Mouse (Mus musculus) adrenal gland, postnatal 25 days (tissue): ENCODE data around the gene Mki67. TPM values are rescaled to one million over a fixed set of nuclear protein-coding genes. Genes with fewer than 3 reads are reported as not detected.

ENCODE experiments used
- DNase-seq: peaks from one replicate; pipeline ENCODE4 v3.0.0; 2021; ENCODE audit warnings: mixed read lengths
- long read RNA-seq: library from polyadenylated mRNA; stranded (forward); transcript quantifications from one replicate; pipeline ENCODE4 v2.0.0, GENCODE M21; 2021
- total RNA-seq: library from RNA; stranded (reverse); gene quantifications from 2 replicates; pipeline ENCODE4 v1.2.3, GENCODE M21; 2021

The Mki67 gene
- total RNA-seq = 16.4 and 23.0 TPM in 2 replicates
- long read RNA-seq, partial matches to known transcripts = 1 of 2 reads
- long read RNA-seq, other reads (novel, unspliced or antisense) = 1 of 2 reads

GRCm38 (mm10) chr7:135715642-135716444, at the start of gene Mki67:
Gene Mki67, minus strand, starts transcription at chr7:135716361.
- peak; percentile 23 for DNase-seq

DNA sequence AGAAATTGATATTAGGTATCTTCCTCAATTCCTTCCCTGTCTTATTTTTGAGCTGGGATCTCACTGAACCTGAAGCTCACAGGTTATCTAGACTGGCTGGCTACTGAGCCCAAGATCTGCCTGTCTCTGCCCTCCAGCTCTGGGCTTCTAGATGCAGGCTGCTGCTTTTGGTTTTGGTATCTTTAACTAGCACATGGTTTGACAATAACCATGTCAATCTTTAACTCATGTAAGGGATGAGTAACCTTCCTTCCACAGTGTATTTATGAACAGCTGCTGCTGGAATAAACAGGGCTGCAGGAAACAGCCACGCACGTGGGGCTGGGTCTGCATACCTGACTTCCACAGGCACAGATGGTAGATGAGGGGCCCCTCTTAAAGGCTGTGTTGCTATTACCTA, 47.1 kb upstream of the Mki67 start:
- DNase-seq = no peak

GRCm38 (mm10) chr7:135758754-135759510, 42.8 kb upstream of the Mki67 start:
- DNase-seq = no peak

- no peak for DNase-seq
Observed at GRCm38 (mm10) chr7:135758171-135758570, 42.0 kb upstream of the Mki67 start.

GRCm38 (mm10) chr7:135756984-135757586, 40.9 kb upstream of the Mki67 start:
- DNase-seq = no peak

DNA sequence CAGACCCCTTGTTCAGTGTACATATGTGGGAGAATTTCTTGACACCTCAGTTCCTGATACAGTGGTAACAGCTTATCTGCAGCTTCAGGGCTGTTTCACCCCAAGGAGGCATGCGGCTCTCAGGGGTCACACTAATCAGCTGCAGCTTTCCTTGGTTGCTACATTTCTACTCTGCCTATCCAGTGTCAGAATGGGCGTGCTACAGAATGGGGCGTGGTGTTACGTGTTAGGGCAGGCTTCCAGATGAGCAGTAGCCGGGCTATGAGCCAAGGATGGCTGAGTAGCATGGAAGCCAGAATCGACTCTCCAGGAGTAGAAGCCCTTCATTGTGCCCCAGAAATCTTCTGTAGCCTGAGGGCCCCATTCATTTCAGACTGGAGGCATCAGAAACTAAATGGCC, 32.8 kb upstream of the Mki67 start:
- peak; percentile 18 for DNase-seq

DNA sequence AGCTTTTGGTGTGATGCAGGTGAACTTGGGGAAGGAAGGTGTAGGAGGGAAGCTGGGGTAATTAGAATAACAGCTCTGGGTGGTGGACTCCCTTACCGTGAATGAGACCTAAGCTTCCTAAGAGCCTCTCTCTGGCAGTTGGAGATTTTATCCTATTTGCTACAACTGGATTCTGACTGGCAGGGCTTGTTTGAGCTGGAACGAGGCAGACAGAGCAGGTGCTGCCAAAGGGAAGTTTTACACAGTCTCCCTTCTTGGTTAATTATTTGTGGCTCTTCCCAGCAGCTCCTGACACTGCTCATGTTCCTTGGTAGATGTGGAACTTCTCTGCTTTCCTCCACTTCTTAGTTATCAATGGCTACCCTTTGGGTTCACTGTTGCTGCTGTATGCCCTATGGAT, 30.9 kb upstream of the Mki67 start:
- no peak for DNase-seq

DNA sequence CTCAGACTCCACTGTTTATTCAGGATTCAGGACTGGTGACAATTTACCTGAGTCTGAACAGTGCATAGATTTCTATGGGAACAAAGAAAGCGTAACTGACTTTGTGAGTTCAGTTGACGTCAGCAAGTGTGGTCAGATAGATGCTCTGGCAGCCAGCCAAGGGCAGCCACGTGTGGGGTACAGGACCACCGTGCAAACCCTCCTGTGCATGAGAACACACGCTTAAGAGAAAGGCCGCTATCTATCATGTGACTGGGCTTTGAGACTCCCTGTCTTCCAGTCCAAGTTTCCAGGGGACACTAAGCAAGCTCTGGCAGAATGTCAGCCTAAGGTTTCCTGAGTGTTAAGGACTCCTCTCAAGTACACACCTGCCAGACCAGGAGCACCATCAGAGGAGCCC, 30.4 kb upstream of the Mki67 start:
- no peak for DNase-seq

- DNase-seq = no peak
Observed at GRCm38 (mm10) chr7:135745091-135745490, 28.9 kb upstream of the Mki67 start.

- no peak for DNase-seq
Observed at GRCm38 (mm10) chr7:135740453-135740852, 24.3 kb upstream of the Mki67 start.

DNA sequence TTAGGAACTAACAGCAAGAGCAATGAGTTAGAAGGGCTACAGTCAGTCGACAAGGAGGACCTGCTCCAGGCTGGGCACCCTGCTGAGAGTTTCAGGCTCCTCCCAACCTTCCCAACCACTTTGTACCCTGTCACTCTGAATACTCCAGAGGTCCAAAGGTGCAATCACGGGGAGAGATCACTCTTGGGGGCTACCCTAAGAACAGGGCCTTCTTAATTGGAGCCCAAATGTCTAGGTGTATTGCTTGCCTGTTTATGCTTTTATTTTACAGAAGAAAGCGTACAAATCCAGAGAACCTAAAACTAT, 20.4 kb upstream of the Mki67 start:
- DNase-seq = no peak

DNA sequence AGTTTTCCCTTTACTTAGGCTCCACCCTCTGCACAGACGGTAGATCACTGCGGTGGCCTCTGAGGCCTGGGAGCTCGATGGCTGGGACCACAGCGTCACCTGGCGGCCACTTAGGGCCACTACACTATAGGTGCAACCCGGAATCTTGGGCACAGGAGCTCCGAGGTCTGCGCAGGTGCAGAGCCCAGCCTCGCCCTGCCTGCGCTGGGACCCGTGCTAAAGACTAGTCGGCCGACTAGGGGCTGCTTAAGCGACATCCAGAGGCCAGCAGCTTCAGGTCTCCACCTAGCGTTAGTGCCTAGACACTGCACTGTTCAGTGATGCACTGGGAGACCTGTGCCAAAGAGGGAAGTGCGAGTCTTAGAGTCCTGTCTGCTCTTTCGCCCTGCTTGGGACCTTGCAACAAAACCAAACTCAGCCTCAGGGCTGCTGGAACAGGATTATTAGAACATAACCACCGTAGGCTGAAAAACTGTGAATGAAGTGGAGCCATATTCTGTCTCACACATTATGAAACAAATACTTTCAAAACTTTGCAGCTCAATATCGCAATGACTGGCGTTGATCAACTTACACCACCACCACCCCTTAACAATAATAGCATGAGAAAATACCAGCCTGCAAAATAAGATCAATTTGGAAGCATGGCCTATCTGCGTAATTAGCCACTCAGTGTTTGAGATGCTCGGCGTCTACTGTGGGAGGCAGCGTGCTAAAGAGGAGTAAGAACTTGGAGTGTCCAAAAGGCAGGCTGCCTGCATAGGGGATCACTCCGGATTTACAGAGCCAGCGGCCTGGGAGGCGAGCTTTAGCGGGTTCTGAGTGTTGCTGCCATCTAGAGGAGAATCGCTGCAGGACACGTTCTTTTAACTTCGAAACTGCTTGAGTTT, 19.8 kb upstream of the Mki67 start:
- peak; percentile 76 for DNase-seq

GRCm38 (mm10) chr7:135734911-135735646, 18.9 kb upstream of the Mki67 start:
- no peak for DNase-seq

- no peak for DNase-seq
Observed at GRCm38 (mm10) chr7:135734379-135734778, 18.2 kb upstream of the Mki67 start.

DNA sequence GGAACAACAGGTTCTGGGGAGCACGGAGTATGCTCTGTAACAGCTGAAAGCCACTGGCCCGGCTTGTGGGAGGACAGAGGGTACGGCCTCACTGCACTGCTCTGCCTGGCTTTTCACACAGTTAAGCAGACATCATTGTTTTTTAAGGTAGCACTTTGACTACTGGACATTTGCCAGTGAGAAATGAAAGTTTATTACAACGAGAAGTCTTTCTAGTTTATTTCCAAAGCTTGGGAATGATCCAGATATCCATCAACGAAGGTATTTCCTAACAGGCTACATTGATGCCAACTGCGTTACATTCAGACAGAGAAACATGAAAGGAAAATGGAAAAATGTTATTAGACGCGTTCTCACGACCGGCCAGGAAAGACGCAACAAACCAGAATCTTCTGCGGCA, 11.9 kb upstream of the Mki67 start:
- DNase-seq = no peak

DNA sequence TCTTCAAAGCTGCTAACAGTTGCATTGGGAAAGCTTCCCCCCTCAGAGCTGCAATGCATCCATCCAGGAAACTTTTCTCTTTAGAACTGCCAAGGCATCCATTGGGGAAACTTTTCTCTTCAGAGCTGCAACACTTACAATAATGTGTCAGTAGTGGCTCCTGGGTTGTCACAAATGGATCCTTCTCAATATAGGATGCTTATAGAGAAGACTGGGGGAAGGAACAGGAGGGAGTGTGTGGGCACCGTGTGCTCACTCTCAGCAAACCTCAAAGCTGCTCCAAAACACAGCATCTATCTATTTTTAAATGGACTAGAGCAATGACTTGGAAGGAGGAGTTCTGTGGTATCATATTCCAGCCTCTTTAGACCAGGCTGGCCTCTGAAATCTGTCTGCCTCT, 10.5 kb upstream of the Mki67 start:
- no peak for DNase-seq

DNA sequence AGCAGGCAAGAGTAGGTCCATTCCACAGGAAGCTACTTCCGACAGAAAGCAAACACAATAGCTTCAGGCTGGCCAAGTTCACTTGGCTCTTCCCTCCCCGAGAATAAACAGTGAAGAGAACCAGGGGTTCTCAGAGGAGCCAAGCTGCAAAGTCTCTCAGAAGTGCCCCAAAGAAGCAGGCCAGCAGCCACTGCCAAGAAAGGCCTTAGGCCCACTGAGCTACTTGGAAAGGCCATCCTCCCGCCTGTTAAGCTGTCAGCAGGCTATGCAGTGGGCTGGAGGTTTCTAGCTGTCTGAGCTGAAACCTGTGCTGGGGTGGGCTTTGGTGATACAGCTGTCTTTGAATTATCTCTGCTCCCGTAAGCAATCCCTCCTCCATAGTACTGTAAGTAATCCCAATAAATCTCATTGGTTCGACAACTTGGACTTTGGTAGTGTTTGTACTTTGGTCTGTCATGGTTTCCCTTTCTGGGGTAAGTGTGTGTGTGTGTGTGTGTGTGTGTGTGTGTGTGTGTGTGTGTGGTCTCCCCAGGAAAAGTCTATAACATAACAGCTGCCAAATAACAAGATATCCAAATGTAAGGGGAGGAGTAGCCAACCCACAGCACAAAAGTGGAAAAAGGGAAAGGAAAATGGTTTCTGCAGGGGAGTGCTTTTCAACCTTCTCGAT, 7.6 kb upstream of the Mki67 start:
- no peak for DNase-seq

DNA sequence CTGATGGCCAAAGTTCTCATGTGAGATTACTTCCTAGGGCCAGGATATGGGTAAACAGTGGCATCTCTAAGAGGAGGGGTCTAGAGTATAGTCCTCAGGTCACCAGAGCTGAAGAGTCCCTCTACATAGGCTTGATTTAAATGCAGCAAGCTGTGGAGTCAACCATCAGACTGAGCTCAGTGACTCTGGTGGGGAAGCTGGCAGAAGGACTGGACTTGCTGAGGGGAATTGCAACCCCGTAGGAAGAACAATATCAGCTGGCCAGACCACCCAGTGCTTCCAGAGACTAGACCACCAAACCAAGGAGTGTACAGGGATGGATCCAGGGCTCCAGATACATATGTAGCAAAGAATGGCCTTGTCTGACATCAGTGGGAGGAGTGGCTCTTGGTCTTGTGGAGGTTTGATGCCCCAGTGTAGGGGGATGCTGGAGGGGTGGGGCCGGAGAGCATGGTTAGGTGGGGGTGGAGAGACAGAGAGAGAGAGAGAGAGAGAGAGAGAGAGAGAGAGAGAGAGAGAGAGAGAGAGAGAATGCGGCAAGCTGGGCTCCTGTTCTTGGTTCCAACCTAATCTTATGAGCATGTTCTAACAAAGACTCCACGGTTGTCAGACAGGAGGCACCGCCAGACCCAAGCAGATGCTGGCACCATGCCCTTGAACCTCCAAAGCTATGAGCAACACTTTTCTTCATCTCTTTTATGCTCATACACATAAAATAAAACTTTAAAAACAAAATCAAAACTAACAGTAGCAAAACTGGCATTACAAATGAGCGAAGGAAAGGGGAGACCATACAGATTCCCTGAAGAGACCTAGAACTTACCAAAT, 6.1 kb upstream of the Mki67 start:
- no peak for DNase-seq

GRCm38 (mm10) chr7:135721436-135721992, 5.4 kb upstream of the Mki67 start:
- DNase-seq = no peak
